Mouse (Mus musculus) small intestine, adult 2 months (tissue): ENCODE measurements at regions not wholly inside any gene's neighbourhood (a gene's known extent, or its start where the extent isn't known, plus 50 kb on each side); places are given as distances from the start of the nearest gene placed in this dataset.

Experiments
- CTCF ChIP-seq: fragments of 200-500 bp; IDR thresholded peaks from 2 replicates; pipeline ENCODE4 v1.5.1; 2012; ENCODE audit warnings: low read depth, mild to moderate bottlenecking, control low read depth, inconsistent platforms, low read length, moderate library complexity, mixed read lengths; ENCODE audit not compliant: insufficient replicate concordance, insufficient read length; ENCODE audit errors: extremely low read depth
- POLR2A ChIP-seq: fragments of 200-500 bp; IDR thresholded peaks from 2 replicates; pipeline ENCODE4 v1.6.1; 2012; ENCODE audit warnings: low read depth, mild to moderate bottlenecking, control low read depth, inconsistent platforms, low read length, moderate library complexity

GRCm38 (mm10) chr4:12611511-12611910, 439.7 kb upstream of the Fam92a start:
- TF ChIP-seq POLR2A (no peak), CTCF (no peak)
